Mouse (Mus musculus) embryonic facial prominence, embryonic 12.5 days (tissue): ENCODE results near the gene Slc35d3. TPM values are rescaled to one million over a fixed set of nuclear protein-coding genes. Genes with fewer than 3 reads are reported as not detected.

ENCODE experiments used
- ATAC-seq: fragments of 200-750 bp; cut with Nextera tagmentation; 2 replicates; pipeline ENCODE4 v1.8.0; 2017; ENCODE audit not compliant: insufficient number of reproducible peaks, insufficient read depth, low FRiP score, low TSS enrichment
- H3K27ac ChIP-seq: fragments of 300-500 bp; sonication (generic); 2 replicates; pipeline ENCODE4 v1.5.1; 2016; ENCODE audit warnings: mild to moderate bottlenecking
- H3K27me3 ChIP-seq: fragments of 300-500 bp; sonication (generic); 2 replicates; pipeline ENCODE4 v1.6.1; 2016; ENCODE audit warnings: mild to moderate bottlenecking, moderate library complexity
- H3K36me3 ChIP-seq: fragments of 300-500 bp; sonication (generic); 2 replicates; pipeline ENCODE4 v1.6.1; 2016; ENCODE audit warnings: mild to moderate bottlenecking
- H3K4me1 ChIP-seq: fragments of 300-500 bp; sonication (generic); 2 replicates; pipeline ENCODE4 v1.6.1; 2016
- H3K4me2 ChIP-seq: fragments of 300-500 bp; sonication (generic); replicated peaks from 2 replicates; pipeline ENCODE4 v1.6.1; 2016; ENCODE audit warnings: mild to moderate bottlenecking, moderate library complexity
- H3K4me3 ChIP-seq: fragments of 300-500 bp; sonication (generic); 2 replicates; pipeline ENCODE4 v1.5.1; 2016; ENCODE audit warnings: mild to moderate bottlenecking
- H3K9ac ChIP-seq: fragments of 300-500 bp; sonication (generic); 2 replicates; pipeline ENCODE4 v1.6.1; 2016; ENCODE audit warnings: mild to moderate bottlenecking, moderate library complexity
- H3K9me3 ChIP-seq: fragments of 300-500 bp; sonication (generic); 2 replicates; pipeline ENCODE4 v1.6.1; 2016; ENCODE audit warnings: mild to moderate bottlenecking, moderate library complexity
- WGBS: fragments of 180-500 bp; shearing (Covaris S2); methylation state at CpG from one replicate; pipeline ENCODE4 v1.1.7; 2016; 5-methylcytosine and 5-hydroxymethylcytosine counted together
- polyA plus RNA-seq: library from polyadenylated mRNA; unstranded; fragments of >200 nt; fragmentation: Nextera tagmentation; extraction: Ambion mirVana; gene quantifications from 2 replicates; pipeline ENCODE4 v1.2.1, GENCODE M21; 2016

Gene Slc35d3
- polyA plus RNA-seq, 1 experiment from 2014 or later, result 0.73 TPM

DNA sequence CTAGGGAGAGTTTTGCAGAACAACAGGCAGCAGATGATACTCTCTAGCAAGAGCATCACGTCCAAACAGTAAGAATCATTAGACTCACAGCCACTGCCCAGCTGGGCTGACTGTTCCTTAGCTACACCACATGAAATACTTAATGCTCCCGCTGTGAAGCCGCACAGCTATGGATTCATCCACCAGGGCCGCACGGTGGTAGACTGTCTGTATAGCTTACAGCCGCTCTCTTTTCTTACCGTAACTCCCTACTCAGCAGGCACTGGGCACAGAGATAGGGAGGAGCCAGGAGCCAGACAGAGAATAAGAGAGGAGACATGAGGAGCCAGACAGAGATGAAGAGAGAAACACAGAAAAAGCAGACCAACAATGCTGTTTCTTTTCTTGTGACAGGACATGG lies 25.4 kb upstream of the Slc35d3 start:
- no peak overlapping the region for H3K4me3 ChIP-seq
- H3K27ac ChIP-seq, result no peak overlapping the region
- WGBS, result 69% methylated on average over 7 of the region's 7 CpGs
- H3K36me3 ChIP-seq, result no peaks in the 10 kb centered on the region
- H3K9me3 ChIP-seq, result no peaks in the 10 kb centered on the region
- no peak overlapping the region for H3K9ac ChIP-seq
- no peaks in the 10 kb centered on the region for H3K27me3 ChIP-seq
- ATAC-seq, result no peak
- no peak overlapping the region for H3K4me2 ChIP-seq
- 0 out of 2 replicates have a peak, but pooled peaks cover 3% of the 10 kb centered on the region for H3K4me1 ChIP-seq

DNA sequence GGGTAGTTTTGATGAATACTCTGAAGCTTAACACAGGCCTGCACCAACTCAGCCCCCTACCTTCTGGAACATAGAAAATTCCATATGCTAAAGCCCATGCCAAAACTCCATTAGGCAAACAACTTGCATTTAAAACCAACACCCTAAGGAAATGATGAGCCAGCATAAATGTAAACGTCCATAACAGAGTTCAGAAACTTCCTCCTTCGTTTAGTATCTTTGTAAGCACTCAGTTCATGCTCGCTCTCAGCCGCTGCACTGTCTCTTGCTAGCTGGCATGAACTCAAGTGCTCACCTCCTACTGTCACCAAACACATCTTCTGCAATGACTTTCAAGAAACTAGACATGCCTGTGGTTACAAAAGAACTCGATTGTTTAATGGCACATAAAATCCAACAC lies 24.1 kb upstream of the Slc35d3 start:
- Histone ChIP-seq H3K4me3 (no peak overlapping the region), H3K27ac (no peak overlapping the region), H3K36me3 (no peaks in the 10 kb centered on the region), H3K4me2 (no peak overlapping the region), H3K27me3 (no peaks in the 10 kb centered on the region), H3K4me1 (0 out of 2 replicates have a peak, but pooled peaks cover 3% of the 10 kb centered on the region), H3K9ac (no peak overlapping the region), H3K9me3 (no peaks in the 10 kb centered on the region)
- ATAC-seq, result no peak
- WGBS, result 86% methylated on average over 5 of the region's 5 CpGs

DNA sequence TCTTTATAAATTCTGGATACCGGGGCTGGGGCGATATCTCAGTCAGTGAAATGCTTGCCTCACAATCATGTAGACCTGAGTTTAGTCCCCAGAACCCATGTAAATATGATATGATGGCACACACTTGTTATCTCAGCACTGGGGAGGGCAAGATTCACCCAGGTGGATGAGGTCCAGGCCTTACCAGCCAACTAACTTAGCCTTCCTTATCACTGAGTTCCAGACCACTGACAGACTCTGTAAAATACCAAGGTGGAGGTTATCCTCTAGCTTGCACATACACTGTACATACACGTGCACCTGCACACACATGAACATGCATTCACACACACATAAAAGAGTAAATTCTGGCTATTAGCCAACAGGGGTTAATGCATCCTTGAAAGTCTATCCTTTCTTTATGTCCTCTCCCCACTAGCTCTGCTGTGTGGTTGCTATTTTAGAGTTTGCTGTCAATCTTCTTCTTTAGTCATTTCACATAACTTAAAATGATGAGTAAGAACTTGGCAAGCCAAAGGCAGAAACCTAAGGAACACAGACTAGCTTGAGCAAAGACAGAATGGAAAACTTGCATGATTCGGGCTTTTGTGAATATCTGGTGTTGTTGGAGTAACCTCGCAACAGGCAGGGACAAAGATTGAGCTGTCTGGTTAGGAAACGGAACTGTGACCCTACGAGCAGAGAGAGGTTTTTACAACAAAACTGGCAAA lies 4.5 kb upstream of the Slc35d3 start:
- Histone ChIP-seq H3K27ac (no peak overlapping the region), H3K4me2 (no peak overlapping the region), H3K27me3 (peaks cover 21% of the 10 kb centered on the region), H3K4me3 (no peak overlapping the region), H3K9me3 (no peaks in the 10 kb centered on the region), H3K4me1 (peaks cover 10% of the 10 kb centered on the region; the same call in 1 of the 2 replicates), H3K36me3 (no peaks in the 10 kb centered on the region), H3K9ac (no peak overlapping the region)
- WGBS, result 91% methylated on average over 7 of the region's 7 CpGs
- no peak for ATAC-seq

DNA sequence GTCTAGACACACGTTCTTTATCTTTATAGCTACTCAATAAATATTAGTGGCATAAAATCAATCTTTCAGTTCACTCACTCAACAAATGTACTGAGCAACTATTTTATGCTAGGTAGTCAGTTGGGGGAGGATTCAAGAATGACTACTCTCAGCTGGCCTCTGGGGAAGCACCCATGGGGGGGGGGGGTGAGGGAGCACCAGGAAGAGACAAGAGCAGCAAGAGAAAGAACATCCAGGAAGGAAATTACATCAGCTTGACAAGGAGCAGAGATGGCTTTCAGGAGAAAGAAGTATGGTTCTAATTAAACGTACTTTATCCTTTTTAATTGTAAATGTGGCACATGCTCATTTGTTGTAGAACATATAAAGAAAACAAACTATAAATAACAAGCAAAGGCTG lies 2.4 kb upstream of the Slc35d3 start:
- Histone ChIP-seq H3K36me3 (no peaks in the 10 kb centered on the region), H3K9me3 (no peaks in the 10 kb centered on the region), H3K27ac (no peak overlapping the region), H3K4me1 (peaks cover 20% of the 10 kb centered on the region), H3K4me2 (no peak overlapping the region), H3K27me3 (peaks cover 43% of the 10 kb centered on the region), H3K4me3 (no peak overlapping the region), H3K9ac (no peak overlapping the region)
- no peak for ATAC-seq
- WGBS, result 55% methylated on average over 2 of the region's 2 CpGs

DNA sequence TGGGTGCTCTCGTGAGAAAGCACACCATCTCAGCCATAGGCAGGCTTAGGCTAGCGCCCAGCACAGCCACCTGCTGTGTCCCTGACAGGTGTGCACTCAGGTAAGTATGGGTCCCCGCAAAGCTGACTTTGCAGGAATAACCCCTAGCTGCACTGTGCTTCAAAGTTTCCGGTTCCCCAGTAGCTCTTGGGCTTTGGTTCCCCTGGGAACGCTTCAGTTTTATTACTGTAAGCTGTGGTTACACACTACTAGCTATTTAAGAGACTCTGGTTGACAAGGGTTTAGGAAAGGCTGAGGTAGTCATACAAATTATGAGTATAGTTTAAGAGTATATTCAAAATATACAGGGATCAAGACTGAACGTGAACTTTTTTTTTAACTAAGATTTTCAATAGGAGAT lies 1.5 kb upstream of the Slc35d3 start:
- no peaks in the 10 kb centered on the region for H3K36me3 ChIP-seq
- WGBS, result 28% methylated on average over 6 of the region's 6 CpGs
- H3K27me3 ChIP-seq, result peaks cover 47% of the 10 kb centered on the region
- H3K9ac ChIP-seq, result no peak overlapping the region
- ATAC-seq, result no peak
- H3K27ac ChIP-seq, result no peak overlapping the region
- no peak overlapping the region for H3K4me3 ChIP-seq
- no peaks in the 10 kb centered on the region for H3K9me3 ChIP-seq
- no peak overlapping the region for H3K4me2 ChIP-seq
- peaks cover 20% of the 10 kb centered on the region for H3K4me1 ChIP-seq

DNA sequence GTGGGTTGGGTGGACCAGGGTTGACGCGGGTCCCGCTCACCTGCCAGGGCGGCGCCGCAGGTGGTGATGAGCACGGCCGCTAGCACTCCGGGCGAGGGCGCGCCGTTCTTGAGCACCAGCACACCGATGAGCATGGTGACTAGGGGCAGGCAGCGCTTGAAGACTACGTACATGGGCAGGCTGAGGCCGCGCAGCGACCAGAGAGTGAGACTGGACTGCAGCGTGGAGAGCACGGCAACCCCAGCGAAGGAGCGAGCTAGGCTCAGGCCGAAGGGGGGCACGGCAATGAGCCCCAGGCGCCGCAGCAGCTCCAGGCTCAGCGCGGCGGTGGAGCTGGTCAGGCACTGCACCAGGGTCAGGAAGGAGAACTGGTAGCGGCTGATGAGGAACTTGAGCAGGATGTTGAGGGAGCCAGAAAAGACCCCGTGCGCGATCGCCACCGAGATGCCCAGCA lies 688 bp downstream of the Slc35d3 start:
- no peaks in the 10 kb centered on the region for H3K9me3 ChIP-seq

DNA sequence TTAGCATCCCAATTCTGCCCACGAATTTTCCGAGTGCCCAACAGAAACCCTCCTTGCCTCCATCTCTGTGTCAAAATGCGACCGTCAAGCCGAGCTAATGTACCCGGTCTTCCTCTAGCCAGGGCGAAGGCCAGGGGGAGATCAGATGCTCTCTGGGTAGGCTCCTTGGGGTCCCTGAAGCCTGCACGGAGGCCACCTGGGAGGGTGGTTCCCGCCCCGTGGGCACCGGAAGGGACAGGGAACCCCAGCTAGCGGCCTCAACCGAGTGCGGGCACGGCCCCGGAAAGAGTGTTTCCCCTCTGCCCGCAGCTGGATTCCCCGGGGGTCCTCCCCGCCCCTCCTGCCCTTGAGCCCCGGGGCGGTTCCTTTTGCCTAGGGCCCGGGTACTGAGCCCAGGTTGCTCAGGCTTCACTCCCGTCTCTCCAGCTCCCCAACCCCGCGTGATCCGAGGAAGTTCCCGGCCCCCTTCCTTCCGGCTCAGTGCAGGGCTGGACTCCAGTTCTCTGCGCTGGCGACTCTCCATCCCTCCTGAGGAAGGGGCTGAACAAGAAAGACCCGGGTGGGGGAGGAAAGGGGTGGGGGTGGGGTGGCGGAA lies 1.4 kb downstream of the Slc35d3 start:
- Histone ChIP-seq H3K27me3 (peaks cover 50% of the 10 kb centered on the region), H3K27ac (no peak overlapping the region)
- WGBS, result under 1% methylated on average over 32 of the region's 32 CpGs

More for the DNA sequence above, 688 bp downstream of the Slc35d3 start:
- peak overlapping the region; percentile 53 for H3K9ac ChIP-seq
- ATAC-seq, result peak; percentile 50
- peaks cover 20% of the 10 kb centered on the region for H3K4me1 ChIP-seq
- under 1% methylated on average over 36 of the region's 36 CpGs for WGBS
- H3K4me3 ChIP-seq, result peak overlapping the region; percentile 62
- H3K27me3 ChIP-seq, result peaks cover 50% of the 10 kb centered on the region
- no peak overlapping the region for H3K27ac ChIP-seq
- H3K4me2 ChIP-seq, result peak overlapping the region; percentile 100
- no peaks in the 10 kb centered on the region for H3K36me3 ChIP-seq

DNA sequence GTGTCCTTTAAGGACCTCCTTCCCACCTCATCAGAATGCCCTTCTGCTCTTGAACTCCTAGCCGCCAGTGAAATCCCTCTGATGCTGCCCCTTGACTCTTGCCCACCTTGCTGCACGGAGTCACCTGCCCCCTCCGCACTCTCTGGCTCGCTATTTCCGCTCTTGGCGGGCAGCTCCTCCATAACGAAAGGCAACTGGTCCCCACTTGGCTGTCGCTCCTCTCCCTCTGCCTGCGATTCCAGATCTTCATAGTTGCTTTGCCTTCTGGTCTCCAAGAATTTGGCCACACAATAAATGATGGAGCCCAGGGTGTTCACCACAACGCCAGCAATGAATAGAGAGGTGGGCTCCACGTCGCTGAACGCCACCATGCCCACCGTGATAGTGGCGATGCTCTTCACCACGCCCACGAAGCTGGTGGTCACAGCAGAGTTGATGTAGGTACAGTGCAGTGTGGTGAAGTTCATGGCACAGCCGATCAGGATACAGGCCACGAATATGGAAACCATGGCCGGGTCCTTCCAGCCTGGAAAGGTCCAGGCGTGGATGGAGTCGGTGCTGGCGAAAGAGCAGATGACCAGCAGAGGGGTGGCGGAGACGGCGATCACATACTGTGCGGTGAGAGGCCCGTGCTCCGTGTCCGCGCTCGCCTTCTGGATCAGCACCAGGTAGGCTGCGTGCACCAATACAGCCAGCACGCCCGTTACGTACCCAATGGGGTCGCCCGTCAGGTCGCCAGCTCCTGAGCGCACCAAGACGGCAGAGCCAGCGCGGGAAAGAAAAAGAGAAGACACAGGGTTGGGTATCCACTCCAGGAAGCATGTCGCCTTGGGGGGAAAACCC lies 2.1 kb downstream of the Slc35d3 start:
- peaks cover 20% of the 10 kb centered on the region for H3K4me1 ChIP-seq
- H3K9ac ChIP-seq, result no peak overlapping the region
- H3K9me3 ChIP-seq, result no peaks in the 10 kb centered on the region
- 5% methylated on average over 44 of the region's 44 CpGs for WGBS
- peaks cover 50% of the 10 kb centered on the region for H3K27me3 ChIP-seq
- H3K27ac ChIP-seq, result no peak overlapping the region
- peak overlapping the region; percentile 62 for H3K4me3 ChIP-seq
- H3K4me2 ChIP-seq, result peak overlapping the region; percentile 100
- no peak for ATAC-seq
- H3K36me3 ChIP-seq, result no peaks in the 10 kb centered on the region

More for the DNA sequence above, 1.4 kb downstream of the Slc35d3 start:
- Histone ChIP-seq H3K9me3 (no peaks in the 10 kb centered on the region), H3K9ac (peak overlapping the region; percentile 13; the same call in 1 of the 2 replicates), H3K4me3 (peak overlapping the region; percentile 62), H3K4me2 (peak overlapping the region; percentile 100), H3K4me1 (peaks cover 20% of the 10 kb centered on the region), H3K36me3 (no peaks in the 10 kb centered on the region)
- no peak; the same call in 1 of the 2 replicates for ATAC-seq

DNA sequence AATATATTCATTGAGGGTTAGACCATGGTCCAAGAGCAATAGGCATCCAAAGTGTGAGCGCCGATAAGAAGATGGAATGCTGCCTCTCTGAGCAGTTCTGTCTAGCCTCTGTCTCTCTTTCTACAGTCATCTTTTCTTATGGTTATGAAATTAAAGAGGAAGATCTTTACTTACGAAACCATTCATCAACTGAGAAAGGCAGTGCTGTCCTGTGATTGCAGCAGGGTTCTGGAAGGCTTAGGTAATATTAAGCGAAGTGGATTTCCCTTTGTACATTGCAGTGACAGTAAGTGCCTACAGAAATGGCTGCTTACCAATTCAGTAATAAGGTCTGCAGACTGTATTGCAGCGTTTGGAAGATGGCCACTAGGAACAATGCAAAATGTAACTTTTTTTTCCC lies 11.4 kb downstream of the Slc35d3 start:
- Histone ChIP-seq H3K36me3 (no peaks in the 10 kb centered on the region), H3K4me3 (no peak overlapping the region), H3K27me3 (no peaks in the 10 kb centered on the region), H3K27ac (no peak overlapping the region), H3K4me2 (no peak overlapping the region), H3K9me3 (no peaks in the 10 kb centered on the region), H3K4me1 (no peaks in the 10 kb centered on the region), H3K9ac (no peak overlapping the region)
- whole genome bisulfite sequencing, result 94% methylated on average over 5 of the region's 5 CpGs
- no peak for ATAC-seq

DNA sequence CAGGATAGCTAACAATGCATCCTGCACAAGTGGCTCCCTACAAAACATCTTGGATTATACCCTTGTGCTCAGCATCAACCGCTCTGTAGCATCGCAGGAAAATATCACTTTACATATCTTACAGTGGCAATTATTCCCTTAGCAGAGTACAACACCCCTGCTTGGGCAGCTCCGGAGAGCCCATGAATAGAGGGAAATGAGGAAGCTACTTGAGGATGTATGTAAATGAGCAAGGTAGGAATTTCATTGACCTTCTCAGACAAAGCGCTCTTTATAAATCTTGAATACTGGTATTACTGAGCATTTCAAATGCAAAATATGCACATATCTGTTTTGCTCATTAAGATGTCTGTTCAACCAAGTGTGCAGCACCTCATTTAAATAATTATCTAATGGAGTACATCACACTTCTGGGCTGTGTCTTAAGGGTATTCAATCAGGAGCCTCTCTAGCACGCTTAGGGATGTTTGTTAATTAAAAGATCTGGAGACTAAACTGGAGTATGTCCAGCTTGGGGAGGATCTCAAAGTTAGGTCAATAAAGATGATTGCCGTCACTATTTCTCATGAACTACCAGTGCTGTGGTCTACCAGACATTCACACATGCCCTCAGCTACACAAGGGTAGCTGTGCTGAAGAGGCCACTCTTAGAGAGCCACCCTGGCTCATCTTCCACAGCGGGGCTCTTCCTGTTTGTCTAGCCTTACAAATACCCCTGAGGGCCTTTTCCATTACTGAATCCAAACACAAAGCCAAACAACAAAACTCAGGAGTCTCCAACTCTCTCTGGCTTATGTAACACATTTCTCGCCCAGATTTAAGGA lies 15.2 kb downstream of the Slc35d3 start:
- H3K9ac ChIP-seq, result no peak overlapping the region
- no peak overlapping the region for H3K4me2 ChIP-seq
- H3K27me3 ChIP-seq, result no peaks in the 10 kb centered on the region
- ATAC-seq, result no peak
- H3K27ac ChIP-seq, result no peak overlapping the region
- no peaks in the 10 kb centered on the region for H3K36me3 ChIP-seq
- H3K4me1 ChIP-seq, result no peaks in the 10 kb centered on the region
- H3K9me3 ChIP-seq, result no peaks in the 10 kb centered on the region
- no peak overlapping the region for H3K4me3 ChIP-seq
- 66% methylated on average over 8 of the region's 8 CpGs for WGBS

DNA sequence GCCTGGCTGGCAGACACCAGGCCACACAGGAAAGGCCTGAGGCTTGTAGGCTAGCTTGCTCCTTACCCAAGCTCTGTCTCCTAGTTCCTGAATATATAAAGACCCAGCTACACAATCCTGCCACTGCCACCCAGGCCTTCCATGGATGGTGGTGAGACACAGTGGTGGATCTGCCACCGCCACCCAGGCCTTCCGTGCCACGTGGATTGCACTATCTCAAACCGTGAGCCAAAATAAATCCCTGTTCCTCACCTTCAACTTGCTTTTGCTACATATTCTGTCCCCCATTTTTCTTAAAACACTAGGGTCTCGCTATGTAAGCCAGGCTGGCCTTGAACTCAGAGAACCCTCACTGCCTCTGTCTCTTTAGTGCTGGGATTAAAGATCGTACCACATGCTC lies 17.0 kb downstream of the Slc35d3 start:
- WGBS, result 93% methylated on average over 6 of the region's 6 CpGs
- H3K4me2 ChIP-seq, result no peak overlapping the region
- H3K36me3 ChIP-seq, result no peaks in the 10 kb centered on the region
- H3K4me3 ChIP-seq, result no peak overlapping the region
- H3K27ac ChIP-seq, result no peak overlapping the region
- H3K9ac ChIP-seq, result no peak overlapping the region
- no peaks in the 10 kb centered on the region for H3K27me3 ChIP-seq
- H3K9me3 ChIP-seq, result no peaks in the 10 kb centered on the region
- no peaks in the 10 kb centered on the region for H3K4me1 ChIP-seq
- ATAC-seq, result no peak
